Mouse (Mus musculus): ENCODE data around the gene Fbxo41.
"Not testable (repeated sequence)": the region's sequence is repeated elsewhere in the genome, so short reads cannot be mapped to it uniquely, and the experiment has no call there.

Gene Fbxo41

DNA sequence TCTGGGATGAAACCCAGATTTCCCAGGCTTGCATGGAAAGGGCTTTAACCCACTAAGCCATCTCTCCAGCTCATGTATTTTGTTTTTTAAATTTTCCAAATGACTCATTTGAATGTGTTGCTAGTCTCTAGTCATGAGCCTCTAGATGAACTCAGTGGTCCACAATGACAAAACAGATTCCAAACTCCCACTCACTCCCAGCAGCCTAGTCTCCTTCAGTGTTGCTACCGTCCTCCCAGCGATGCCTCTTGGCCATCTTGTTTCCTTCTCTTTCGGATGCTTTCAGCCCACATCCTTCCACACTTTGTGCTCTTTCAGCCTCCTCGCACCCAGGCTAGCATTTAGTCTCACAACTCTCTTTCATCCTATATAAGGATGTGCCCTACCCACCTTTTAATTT is 12.5 kb downstream of the Fbxo41 start:
- DNase-seq, result no peak

GRCm38 (mm10) chr6:85489717-85490116 is 13.1 kb downstream of the Fbxo41 start:
- DNase-seq, result no peak

DNA sequence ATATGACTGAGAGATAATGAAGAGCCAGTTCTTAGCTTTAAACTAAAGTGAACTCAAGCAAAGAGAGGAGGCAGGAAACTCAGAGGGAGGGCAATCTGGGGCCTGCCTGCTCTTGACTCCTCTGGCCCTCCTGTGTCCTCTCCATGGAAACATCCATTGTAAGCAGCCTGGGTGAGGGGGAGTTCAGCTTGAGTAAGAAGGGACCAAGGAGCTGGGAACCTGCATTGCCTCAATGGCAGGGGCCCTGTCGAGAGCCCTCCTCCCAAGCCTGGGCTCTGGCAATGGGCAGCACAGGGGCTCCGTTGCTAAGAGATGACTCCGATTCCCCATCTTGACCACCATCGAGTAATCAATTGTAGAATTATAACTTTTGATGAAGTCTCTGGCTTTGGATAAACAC is 14.3 kb downstream of the Fbxo41 start:
- no peak for DNase-seq

DNA sequence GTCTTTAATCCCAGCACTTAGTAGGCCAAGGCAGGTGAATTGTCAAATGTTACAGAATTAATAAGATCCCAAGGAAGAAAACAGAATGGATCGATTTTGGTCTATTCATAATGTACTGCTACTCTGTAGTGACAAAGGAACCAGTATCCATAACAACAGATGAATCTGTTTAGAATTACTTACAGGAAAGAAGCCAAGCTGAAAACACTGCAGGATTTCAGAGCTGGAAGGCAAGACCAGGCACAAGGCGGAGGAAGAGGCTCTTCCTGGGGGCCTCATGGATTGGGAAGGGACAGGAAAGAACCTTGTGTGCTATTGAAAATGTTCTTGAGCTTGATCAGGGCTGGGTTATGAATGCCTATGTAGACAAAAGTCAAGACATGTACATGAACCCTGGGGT is 17.1 kb downstream of the Fbxo41 start:
- DNase-seq, result no peak

DNA sequence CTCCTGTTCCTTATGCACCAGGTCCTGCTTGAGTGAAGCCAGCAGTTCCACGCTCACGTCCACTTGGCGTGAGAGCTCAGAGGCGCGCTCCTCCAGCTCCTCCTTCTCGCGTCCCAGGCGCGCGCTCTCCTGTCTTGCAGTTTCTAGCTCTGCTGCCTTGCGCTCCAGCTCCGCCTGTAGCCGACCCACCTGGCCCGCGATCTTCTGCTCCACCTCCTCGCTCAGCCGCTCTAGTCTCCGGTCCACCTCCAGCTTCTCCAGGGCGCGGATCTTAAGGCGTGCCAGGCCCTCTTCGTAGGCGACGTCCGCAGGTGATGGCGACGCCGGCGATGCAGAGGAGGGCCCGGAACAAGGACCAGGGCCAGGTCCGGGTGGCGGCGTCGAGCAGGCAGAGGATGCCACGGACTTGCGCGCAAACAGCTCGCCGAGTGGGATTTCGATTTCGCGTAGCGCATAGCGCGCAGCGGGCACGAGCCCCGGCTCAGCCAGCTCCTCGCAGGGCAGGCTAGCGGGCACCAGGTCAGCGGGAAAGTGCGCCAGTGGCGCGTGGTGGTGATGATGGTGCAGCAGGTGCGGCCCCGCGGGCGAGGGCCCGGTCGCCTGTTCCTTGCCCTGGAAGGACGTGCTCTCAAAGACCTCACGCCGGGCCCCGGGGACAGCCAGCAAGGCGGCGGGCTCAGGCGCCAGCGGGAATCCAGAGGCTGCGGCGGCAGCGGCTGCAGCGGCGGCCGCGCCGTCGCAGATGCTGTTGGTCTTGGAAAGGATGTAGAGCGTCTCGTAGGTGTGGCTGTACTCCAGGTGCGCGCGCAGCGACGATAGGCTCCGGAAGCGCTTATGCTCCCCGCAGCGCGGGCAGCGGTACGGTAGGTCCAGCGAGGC is 18.7 kb downstream of the Fbxo41 start:
- no peak for DNase-seq

GRCm38 (mm10) chr6:85480685-85481084 is 22.1 kb downstream of the Fbxo41 start:
- DNase-seq, result no peak

GRCm38 (mm10) chr6:85479979-85480378 is 22.8 kb downstream of the Fbxo41 start:
- peak; percentile 69 for DNase-seq

DNA sequence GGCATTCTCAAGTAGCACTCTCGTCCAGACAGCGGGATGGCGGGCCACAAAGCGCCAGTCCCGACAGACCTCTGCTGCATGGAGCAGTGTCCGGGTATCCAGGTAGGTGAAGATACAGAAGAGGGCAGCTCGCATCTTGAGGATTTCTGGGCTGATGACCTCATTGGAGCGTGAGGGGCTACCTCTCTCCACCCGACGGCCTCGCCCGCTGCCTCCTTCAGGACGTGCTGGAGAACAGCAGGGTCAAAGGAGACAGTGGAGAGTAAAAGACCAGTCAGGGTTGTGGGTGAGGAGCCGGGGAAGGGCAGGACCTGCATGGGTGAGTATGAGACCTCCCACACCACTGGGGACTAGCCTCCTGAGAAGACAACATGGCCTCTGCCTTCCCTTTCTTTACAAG is 24.4 kb downstream of the Fbxo41 start:
- DNase-seq, result no peak

GRCm38 (mm10) chr6:85477366-85477917 is 25.4 kb downstream of the Fbxo41 start:
- DNase-seq, result no peak

GRCm38 (mm10) chr6:85475581-85475980 is 27.2 kb downstream of the Fbxo41 start:
- DNase-seq, result no peak

DNA sequence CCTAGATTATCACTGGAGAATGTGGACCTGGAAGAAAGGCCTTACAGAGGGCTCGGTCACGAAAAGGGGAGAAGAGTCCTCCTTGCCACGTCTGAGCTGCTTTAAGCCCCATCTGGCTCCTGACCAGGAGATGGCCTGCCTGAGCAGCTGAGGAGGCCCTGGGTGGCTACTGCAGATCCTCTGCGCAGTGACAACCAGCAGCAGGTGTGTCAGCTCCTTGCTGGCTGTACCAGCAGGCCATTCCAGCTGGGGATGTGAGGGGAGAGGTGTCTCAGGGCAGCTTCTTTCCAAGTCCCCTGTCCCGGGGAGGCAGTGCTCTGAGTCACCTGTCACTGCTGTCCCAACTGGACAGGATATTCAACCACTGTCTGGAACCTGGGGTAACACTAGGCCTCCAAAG is 30.3 kb downstream of the Fbxo41 start:
- no peak for DNase-seq

DNA sequence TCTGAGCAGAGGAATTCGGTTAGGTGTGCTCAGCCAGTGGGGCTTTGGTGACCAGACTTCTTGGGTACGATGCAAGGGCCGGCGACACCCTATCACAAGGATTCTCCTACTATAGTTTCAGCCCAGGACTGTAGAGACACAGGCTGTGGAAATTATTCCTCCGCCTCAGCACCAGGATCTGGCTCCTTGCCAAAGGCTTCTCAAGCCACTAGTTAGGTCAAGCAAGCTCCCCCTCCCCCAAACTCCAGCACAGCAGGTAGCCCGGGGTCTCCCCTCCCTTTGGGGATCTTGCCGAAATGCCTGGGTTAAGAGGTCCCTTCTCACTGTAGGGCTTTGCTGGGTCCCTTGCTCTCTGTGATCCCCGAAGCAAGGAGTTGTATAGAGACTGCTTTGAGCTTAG is 30.8 kb downstream of the Fbxo41 start:
- DNase-seq, result no peak

DNA sequence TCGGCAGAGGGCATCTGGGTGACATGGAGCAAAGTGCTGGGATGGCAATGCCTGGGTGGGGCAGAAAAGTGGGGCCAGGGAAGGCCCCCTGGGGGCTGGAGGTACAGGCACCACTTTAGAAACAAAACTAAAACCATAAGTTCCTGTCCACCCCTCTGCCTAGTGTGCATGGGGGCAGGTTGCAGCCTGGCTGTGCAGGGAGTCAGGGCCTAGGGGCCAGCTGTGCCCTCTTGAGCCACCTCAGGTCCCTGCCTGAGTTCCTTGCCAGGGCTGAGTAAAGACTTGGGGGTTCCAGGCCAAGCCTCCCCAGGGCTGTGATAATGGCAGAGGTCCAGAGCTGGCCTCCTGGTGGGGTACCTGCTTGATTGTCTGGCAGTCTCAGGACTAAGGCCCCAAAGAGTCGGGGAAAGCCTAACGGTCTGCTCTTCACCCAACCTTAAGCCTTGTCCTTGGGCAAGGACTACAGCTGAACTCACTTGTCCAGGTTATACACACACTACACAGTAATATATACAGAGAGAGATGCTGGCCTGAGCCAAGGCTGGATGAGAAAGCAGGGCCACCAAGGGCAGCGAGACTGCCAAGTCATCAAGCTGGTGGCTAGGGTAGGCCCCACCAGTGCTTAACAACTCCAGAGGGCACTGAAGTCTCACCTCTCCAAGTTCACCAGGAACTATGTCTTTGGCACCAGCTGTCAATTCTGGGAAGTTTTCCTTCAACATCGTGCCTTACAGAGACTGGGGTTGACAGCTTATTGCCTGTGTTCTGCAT is 32.9 kb downstream of the Fbxo41 start:
- DNase-seq, result no peak

DNA sequence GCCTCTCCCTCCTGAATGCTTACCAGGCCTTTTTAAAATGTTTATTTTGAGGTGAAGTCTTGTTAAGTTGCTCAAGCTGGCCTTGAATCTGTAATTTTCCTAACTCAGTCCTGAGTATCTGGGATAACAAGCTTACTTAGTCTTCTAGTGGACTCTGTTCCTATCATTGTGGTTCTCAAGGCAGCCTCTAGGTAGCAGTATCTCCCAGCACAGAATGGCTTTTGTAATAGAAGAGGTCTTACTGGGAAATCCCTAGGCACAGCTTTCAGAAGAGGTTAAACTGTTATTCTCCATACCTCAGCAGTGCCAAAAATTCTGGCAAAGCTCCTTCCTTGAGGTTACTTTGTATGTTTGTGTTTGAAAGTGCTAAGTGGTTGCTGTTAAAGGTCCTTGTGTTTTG is 37.4 kb downstream of the Fbxo41 start:
- no peak for DNase-seq

- no peak for DNase-seq
These were observed 43.2 kb downstream of the Fbxo41 start for GRCm38 (mm10) chr6:85459621-85460020.

DNA sequence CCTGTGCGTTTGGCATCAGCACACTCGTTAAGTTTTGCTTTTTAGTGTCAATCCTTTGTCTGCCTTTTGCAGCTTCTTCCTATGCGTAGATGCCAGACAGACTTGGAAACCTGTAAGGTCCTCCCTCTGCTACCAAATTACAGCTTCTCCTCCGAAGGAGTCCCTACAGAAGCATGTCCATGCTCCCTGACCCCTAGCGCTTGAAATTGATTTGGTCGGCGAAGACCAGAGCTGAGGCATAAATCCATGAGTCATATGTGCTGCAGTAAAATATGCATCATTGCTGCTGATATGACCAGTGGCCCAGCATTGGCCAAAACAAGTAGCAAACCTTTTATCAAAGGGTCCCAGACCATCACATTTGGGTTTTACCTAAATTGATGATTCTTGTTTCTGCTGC is 50.0 kb downstream of the Fbxo41 start:
- DNase-seq, result no peak

DNA sequence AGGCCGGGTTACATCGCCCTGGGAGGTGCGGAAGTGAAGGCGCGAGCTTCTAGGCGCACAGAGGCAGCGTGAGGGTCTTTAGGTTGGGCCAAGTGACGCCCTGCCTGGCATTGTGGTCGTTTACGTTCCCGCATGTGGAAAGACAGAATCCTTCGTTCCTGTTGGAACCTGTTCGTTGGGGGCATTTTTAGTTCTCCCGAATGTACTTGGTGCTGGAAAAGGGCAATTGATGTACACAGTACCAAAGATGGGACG is 50.5 kb downstream of the Fbxo41 start:
- no peak for DNase-seq

- DNase-seq, result peak; percentile 99
These were observed 51.0 kb downstream of the Fbxo41 start, which contains the start of gene Pradc1 for GRCm38 (mm10) chr6:85451664-85452410. TSS of gene Pradc1 (minus strand) at chr6:85451970.

GRCm38 (mm10) chr6:85450697-85451663 is 51.8 kb downstream of the Fbxo41 start, which contains the start of gene Cct7:
TSS of gene Cct7 (plus strand) at chr6:85451514.
- DNase-seq, result peak; percentile 100

DNA sequence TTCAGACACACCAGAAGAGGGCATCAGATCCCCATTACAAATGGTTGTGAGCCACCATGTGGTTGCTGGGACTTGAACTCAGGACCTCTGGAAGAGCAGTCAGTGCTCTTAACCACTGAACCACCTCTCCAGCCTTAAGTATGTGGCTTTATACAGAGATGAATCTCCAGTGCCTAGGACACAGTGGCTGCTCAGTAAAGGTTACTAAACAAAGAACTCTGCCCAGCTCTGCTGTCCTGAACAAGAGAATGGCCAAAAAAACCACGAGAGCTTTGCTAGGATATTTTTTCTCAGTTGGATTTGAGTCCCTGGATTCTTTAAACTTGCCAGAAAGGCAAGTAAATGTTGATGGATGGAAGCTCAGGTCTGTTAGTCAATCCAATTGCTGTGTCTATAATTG is 52.7 kb downstream of the Fbxo41 start:
- not testable (repeated sequence) for DNase-seq

- no peak for DNase-seq
These were observed 55.4 kb downstream of the Fbxo41 start for GRCm38 (mm10) chr6:85447351-85447750.

- DNase-seq, result no peak
These were observed 57.5 kb downstream of the Fbxo41 start for GRCm38 (mm10) chr6:85445286-85445685.
